Mouse (Mus musculus): Measurements from ENCODE around the gene Tex22.

DNA sequence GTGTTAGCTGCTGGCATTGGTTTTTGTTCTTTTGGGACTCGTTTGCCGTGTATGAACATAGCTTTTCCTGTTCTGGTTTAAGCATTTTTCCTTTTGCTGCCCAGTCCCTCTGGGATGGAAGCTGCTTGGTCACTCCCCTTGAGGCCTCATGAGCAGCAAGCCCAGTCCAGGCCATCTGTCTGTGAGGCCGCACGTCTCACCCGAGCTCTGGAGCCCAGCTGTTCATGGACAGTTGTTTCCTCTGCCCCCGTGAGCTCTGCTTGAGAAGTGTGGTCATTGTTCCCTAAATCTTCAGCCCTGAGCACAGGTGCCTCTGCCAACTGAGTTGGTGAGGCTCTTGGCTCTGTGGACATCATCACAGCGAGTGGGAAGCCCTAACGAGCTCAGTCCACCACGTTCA lies 45.4 kb upstream of the Tex22 start:
- no peak for TF ChIP-seq CTCF (IDR thresholded peaks at IDR 0.05; ENCODE audit: low read depth)
- TF ChIP-seq EP300 (IDR thresholded peaks at IDR 0.05; ENCODE audit: low read depth), result no peak
